Mouse (Mus musculus) spleen, postnatal 10 days (tissue): Measurements from ENCODE around the gene Ccl20.

Source experiments
- DNase-seq, 2 experiments: peaks; one replicate each; pipeline ENCODE4 v3.0.0; 2021 to 2022; ENCODE audit warnings: low spot score in 2 of 2

Ccl20 gene

GRCm38 (mm10) chr1:83138721-83139120 lies 22.2 kb downstream of the Ccl20 start:
- DNase-seq, result no peak

- DNase-seq, result no peak
Measured at GRCm38 (mm10) chr1:83141510-83141909, 24.9 kb downstream of the Ccl20 start.

GRCm38 (mm10) chr1:83142055-83142454 lies 25.5 kb downstream of the Ccl20 start:
- DNase-seq, result no peak

GRCm38 (mm10) chr1:83146547-83146946 lies 30.0 kb downstream of the Ccl20 start:
- no peak for DNase-seq

- DNase-seq, result no peak
Measured at GRCm38 (mm10) chr1:83150227-83150626, 33.7 kb downstream of the Ccl20 start.

GRCm38 (mm10) chr1:83152961-83153360 lies 36.4 kb downstream of the Ccl20 start:
- DNase-seq, result no peak

- no peak for DNase-seq
Measured at GRCm38 (mm10) chr1:83156876-83157275, 40.3 kb downstream of the Ccl20 start.

GRCm38 (mm10) chr1:83159603-83160002 lies 43.0 kb downstream of the Ccl20 start, which contains the start of gene Daw1:
Daw1 (plus strand) TSS chr1:83159752.
- DNase-seq, result peak in 1 of 2 experiments; percentile 13

- no peak for DNase-seq
Measured at GRCm38 (mm10) chr1:83161658-83162057, 45.1 kb downstream of the Ccl20 start.

GRCm38 (mm10) chr1:83164027-83164426 lies 47.5 kb downstream of the Ccl20 start:
- DNase-seq, result no peak
